Mouse (Mus musculus): ENCODE results near the gene Mpped2. TPM values are rescaled to one million over a fixed set of nuclear protein-coding genes. Genes with fewer than 3 reads are reported as not detected.

Gene Mpped2
- polyA plus RNA-seq, 1 experiment, result 0.73 TPM

DNA sequence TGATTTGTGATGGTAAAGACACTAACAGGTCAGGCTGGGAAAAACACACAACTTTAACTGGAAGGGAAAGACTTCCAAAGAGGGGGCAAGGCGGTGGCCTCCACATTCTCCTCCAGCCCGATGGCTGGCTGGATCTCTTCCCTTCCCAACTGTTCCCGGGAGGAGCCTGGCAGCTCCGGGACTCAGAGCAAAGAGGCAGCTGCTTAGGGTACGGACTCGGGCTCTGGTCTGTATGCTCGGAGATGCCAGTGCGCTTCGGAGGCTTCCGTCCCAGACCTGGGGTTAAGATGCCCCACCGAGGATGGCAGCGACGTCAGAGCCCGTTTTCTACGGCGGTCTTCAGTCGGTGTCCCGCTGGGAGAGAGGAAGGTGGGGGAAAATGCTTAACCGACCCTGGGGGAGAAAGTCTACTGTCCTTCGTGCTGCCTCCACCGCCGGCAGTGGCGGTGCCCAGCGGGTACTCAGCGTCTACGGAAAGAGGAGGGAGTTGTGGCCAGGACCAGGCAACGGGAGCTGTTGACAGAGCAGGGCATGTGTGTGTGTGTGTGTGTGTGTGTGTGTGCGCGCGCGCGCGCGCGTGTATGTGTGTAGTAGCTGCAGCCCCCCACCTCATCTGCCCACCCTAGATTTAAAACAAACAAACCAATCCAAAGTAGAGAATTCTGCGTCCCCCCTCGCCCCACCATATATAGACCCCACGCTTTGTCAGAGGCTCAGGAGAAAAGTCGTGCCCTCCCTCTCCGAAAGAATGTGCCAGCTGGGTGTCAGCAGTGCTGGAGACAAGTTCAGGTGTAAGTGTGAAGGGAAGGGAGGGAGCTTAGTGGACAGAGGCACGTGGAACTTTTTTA, 2.0 kb downstream of the Mpped2 start:
- no peak for DNase-seq (ENCODE audit: low read depth, low spot score)
- WGBS, result 2% methylated on average over 41 of the region's 41 CpGs

DNA sequence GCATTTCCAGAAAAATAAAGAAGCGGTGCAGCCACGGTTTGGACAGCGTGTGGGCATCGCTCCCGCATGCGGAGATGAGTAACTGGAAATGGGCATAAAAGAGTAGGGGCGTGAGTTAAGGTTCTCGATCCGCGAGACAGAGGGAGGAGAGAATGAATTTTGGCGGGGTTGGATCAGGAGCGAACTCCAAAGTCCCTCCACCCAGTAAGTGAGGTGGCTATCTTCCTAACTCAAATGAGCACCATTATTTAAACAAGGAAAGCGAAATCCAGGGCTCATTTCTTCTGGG, 2.6 kb downstream of the Mpped2 start:
- 8% methylated on average over 13 of the region's 13 CpGs for WGBS
- DNase-seq (ENCODE audit: low read depth, low spot score), result no peak

DNA sequence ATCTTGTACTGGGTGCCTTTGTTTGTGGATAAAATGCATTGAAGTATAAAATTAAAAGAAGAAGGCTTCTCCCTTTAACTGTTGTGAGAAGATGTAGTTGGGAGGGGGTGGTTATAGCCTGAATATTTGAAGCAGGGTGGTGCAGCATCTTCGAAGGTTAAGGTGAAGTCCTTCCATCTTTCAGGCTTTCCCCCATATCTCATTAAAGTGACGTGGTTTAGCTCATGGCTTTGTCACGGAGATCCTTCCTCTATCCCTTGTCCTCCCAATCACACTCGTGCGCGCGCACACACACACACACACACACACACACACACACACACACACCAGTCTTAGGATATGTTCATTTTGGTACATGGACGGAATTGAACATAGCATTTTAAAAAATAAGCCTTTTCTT, 3.3 kb downstream of the Mpped2 start:
- no peak for DNase-seq (ENCODE audit: low read depth, low spot score)
- 84% methylated on average over 8 of the region's 8 CpGs for WGBS

DNA sequence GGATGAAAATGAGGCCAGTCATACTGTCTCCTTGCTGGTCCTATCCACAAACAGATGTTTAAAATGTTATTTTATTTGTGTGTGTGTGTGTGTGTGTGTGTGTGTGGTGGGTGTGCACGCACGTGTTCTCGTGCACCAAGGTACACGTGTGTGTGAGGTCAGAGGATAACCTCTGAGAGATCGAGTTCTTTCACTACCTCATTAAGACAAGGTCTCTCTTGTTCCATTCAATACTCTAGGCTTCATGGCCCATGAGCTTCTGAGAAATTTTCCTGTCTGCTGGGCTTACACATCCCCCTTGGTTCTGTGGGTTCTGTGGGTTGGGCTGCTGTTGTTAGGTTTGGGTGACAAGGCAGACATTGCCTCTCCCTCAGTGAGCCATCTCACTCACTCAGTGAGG, 12.6 kb downstream of the Mpped2 start:
- 86% methylated on average over 5 of the region's 5 CpGs for WGBS
- DNase-seq (ENCODE audit: low read depth, low spot score), result no peak

DNA sequence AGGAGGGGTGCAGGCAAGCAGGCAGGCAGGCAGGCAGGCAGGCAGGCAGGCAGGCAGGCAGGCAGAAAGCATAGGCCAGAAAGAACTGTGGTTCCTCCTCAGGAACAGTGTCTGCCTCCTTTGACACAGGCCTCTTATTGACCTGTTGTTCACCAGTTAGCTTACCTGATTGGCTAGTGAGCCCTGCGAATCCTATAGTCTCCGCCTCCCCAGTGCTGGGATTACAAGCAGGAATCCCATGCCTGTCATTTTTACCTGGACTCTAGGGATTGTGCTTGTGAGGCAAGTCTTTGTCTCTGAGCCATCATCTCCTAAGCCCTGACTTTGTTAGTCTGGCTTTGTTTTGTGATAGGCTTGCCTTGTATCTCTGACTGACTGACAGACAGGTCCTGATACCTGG, 14.1 kb downstream of the Mpped2 start:
- no peak for DNase-seq (ENCODE audit: low read depth, low spot score)
- 87% methylated on average over 2 of the region's 2 CpGs for WGBS

DNA sequence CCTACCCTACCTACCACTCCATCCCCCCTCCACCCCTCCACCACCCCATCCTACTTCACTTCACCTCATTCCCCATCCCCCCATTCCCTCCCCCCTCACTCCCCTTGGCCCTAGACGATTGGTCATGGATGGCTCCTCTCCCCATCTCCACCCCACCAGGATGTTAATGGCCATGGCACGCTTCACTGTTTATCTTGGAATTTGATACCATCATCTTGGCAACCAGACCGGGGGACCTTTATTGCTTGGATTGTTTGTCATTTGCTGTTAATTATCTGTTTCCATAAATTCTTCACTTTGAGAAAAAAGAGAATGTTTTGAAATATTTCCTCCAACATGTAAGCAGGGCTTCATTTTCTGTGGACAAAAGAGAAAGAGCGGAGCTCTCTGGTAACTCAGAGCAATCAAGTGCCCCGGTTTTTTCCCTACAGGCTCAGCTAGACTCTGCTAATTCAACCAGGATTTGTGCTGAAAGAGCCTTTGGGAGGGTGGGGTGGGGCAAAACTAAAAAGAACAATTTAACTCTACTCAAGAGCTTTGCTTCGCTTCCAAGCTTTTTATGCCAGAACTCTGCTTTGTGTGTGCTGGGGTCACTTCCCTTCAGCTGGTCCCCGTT, 17.9 kb downstream of the Mpped2 start:
- 26% methylated on average over 7 of the region's 7 CpGs for WGBS
- DNase-seq (ENCODE audit: low read depth, low spot score), result no peak

DNA sequence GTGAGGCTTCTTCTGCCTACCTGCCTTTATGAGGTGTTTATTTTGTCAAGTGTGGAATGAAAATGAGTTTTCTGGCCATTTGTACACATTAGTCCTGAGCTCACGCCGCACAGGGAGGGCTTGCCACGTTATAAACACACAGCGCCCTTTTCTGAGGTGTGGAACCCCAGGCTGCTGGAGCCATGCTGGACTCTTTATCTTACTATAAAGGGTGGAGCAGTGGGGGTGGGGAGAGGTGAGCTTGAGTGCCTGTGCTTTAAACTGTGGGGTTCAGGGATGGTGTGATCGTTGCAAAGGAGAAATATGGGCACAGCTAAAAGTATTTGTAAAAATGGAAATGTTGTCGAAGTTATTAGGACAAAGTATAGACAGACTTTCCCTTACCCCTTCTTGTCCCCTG, 18.4 kb downstream of the Mpped2 start:
- no peak for DNase-seq (ENCODE audit: low read depth, low spot score)
- 29% methylated on average over 6 of the region's 6 CpGs for WGBS

DNA sequence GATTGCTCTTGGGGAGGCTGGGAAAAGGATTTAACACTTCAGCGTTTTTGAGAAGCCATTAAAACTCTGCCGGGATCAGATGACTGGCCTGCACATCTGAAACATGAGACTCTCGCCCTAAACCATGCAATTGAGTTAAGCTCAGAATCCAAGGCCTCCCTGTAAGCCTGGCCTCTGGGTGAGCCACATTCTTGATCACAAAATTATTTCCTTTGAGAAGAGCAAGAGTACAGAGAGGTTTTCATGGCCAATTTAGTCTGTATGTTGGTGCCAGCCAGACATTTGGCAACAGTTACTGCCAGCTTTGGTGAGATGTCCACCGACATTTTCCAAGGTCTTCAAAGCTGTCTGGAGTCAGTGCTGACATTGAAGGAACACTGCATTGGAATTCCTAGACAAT, 20.1 kb downstream of the Mpped2 start:
- WGBS, result 35% methylated on average over 4 of the region's 4 CpGs
- DNase-seq (ENCODE audit: low read depth, low spot score), result no peak

DNA sequence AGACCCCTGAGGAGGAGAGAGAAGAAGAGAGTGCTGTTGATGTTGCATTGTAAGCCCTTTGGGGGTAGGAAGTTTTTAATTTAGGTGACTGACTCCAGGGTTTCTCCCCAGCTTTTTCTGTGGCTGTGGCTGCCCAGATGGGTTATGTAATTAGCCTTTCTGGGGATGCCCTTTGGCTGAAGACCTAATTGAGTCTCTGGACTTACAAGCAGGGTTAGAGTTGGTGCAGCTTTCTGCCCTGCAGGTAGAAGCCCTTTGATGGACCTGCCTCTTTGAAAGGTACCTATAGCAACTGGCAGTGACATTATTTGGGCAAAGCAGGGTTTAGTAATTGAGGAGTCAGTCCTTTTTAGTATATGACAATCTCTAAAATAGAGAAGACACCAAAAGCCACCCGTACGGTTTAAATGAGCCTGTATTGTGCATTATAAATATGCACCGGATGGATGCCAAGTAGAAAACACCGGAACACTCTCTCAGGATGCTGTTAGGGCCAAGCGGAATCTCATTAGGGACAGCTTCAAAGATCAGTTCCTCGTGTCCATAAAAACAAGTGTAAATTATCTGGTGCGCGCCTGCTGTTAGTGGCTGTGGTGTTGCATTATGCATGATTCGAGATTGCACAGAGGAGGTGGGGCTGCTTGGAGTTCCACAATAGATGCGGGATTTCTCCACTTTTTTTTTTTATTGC, 22.8 kb downstream of the Mpped2 start:
- no peak for DNase-seq (ENCODE audit: low read depth, low spot score)
- 85% methylated on average over 10 of the region's 10 CpGs for WGBS

DNA sequence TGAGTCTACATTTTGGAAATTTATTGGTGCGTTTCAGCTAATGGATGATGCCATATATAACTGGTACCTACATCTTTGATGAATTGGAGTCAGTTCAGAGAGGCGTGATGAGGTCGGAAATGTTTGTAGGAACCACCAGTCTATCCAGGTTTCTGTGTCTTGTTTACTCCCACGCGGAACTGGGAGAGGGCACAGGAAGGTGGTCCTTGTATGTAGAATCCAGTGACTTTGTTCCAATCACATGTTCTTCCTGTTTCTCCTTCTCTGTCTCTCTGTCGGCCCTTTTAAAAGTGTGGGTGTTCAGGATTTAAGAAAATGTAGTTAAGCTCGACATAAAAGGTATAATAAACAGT, 23.3 kb downstream of the Mpped2 start:
- WGBS, result 75% methylated on average over 7 of the region's 7 CpGs

DNA sequence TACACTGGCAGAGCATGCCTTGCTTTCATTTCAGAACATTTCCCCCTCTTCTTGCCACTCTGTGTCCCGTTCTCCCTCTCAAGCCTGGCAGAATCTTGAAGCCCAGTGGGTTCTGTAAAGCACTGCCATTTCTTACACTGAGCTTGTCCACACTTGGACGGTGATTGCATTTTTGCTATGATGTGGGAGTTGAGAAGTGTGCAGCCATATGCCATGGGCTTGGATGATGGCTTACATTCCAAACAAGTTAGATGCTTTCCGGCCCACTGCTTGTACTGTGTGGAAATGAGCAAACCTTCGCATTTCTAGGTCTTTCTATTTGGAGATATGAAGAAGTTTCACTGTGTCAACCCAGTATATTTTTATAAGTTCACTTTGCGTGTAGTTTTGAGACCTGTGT, 25.8 kb downstream of the Mpped2 start:
- WGBS, result 79% methylated on average over 5 of the region's 5 CpGs
- DNase-seq (ENCODE audit: low read depth, low spot score), result no peak

More for the DNA sequence above, 23.3 kb downstream of the Mpped2 start:
- DNase-seq (ENCODE audit: low read depth, low spot score), result no peak

DNA sequence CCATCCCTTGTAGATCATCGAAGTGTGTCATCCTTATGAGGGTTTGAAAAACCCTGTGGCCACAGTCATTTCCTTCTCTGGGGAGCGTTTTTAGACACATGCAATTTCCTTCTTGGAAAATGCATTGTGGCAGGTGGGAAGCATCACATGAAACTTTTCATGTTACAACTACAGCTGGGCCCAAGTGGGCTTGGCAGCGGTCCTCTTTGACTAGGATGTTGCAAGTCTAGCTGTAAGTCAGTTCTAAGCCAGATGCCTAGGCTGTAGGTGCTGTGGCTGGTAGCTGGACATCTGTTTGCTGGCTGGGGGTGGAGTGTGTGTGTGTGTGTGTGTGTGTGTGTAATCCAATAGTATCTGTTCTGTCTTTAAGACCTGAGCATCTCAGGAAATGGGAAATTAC, 26.4 kb downstream of the Mpped2 start:
- WGBS, result 71% methylated on average over 3 of the region's 3 CpGs
- DNase-seq (ENCODE audit: low read depth, low spot score), result no peak

DNA sequence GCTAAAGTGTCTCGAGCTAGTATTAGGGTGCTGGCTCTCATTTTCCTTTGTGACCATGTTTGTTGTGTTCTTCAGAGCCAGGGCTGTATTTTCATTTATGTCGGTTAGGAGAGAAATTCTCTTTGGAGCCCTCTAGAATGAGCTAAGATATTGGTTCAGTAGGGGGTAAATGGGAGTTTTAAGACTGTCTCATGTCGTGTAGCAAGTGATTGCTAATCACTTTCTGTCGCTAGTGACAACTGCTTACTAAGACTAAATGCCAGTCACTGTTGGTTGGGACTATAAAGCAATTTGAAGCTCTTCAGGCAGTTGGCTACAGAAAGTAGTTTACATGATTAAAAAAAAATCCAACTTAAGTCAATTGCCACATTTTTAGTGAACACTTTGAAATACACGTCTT, 27.6 kb downstream of the Mpped2 start:
- 62% methylated on average over 5 of the region's 5 CpGs for WGBS
- DNase-seq (ENCODE audit: low read depth, low spot score), result no peak

DNA sequence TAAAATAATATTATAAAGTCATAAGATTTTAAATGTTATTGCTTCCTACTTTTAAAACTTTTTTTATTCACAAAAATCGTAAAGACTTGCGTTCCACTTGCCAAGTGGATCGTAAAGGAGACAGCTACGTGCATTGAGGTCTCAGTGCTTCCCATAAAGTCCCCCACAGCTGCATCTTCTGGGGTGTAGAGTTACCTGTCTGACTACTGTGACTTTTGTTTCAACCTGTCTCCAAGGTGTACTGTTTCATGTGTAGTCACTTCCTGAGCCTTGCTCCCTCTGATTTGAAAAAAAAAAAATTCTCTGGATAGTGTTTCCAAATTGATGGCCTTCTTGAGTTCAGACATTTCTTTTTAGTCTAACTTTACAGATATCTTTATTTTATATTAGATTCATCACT, 29.0 kb downstream of the Mpped2 start:
- 42% methylated on average over 4 of the region's 4 CpGs for WGBS
- no peak for DNase-seq (ENCODE audit: low read depth, low spot score)

DNA sequence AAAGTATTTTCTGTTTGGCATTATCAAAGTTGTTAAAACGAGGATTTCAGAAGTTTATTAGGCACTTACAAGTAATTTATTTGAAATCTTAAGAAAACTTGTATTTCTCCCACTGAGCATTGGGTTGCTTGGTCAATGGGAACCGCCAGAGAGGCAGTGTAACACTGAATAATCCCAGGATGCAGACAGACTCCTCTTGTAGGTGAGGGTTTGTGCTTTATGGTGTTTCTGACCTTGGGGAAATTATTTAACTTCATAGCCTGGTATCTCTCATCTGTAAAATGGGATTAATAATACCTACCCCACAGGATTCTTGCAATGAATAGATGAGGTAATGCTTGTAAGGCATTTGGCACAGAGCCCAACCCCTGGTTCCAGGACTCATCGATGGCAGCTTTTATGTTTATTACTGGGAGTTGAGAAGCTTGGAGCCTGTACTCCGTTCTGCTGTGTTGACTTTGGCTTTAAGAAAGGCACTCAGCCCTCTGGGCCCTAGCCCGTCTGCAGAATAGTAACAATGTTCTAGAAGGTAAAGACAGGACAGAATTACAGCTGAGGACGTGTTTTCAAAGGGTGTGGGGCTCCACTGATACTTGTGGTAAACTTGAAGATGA, 37.0 kb downstream of the Mpped2 start:
- DNase-seq (ENCODE audit: low read depth, low spot score), result no peak

DNA sequence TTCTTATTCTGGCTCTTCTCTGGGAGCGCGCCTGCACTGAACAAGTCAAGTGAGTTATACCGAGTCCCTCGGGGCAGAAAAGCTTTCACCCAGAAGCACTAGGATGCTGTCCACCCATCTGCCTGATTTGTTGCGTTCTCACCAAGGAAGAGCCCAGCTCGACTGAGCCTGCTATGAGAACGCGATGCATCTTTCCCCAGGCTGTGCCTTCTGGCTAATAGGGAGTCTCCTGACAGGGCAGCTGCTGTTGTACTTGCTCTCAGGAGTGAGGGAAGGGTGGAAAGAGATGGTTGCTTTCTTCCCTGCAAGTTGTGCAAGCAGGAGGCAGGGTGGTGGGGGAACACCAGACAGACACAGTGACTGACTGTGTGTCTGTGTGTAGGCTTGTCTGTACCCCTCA, 37.5 kb downstream of the Mpped2 start:
- no peak for DNase-seq (ENCODE audit: low read depth, low spot score)
- 69% methylated on average over 8 of the region's 8 CpGs for WGBS

More for the DNA sequence above, 37.0 kb downstream of the Mpped2 start:
- WGBS, result 30% methylated on average over 6 of the region's 6 CpGs

DNA sequence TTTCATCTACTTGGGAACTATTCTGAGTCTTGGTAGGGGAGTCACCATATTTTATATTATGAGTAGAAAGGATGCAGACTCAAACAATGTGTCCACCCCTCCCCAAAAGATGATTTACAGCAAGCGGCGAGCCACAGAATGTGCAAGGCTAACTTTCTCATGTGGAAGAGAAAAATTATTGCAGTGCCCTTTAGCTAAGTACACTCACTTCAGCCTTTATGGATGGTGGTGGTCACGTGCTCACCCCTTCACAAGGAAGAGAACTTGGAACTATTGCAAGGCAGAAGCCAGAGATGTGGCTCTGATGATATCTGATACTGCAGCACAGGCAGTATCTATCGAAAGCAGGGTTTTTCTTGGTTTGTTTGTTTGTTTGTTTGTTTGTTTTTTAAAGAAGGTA, 38.4 kb downstream of the Mpped2 start:
- WGBS, result 53% methylated on average over 4 of the region's 4 CpGs
- DNase-seq (ENCODE audit: low read depth, low spot score), result no peak

DNA sequence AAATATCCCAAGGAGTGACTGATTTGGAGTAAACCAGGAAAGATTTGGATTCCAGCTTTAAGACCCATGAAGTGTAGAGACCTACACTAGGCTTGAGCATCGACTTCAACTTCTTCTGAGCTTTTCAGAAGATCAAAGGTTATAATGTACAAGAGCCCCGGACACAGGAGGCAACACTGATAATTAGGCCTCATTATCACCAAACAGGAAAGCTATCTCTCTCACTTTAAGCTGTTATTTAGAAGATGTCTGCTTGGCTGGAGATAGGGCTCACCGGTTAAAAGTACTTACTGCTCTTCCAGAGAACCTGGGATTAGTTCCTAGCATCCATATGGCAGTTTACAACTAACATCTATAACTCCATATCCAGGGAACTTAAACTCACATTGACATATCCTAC, 39.1 kb downstream of the Mpped2 start:
- 60% methylated on average over 3 of the region's 3 CpGs for WGBS
- no peak for DNase-seq (ENCODE audit: low read depth, low spot score)

DNA sequence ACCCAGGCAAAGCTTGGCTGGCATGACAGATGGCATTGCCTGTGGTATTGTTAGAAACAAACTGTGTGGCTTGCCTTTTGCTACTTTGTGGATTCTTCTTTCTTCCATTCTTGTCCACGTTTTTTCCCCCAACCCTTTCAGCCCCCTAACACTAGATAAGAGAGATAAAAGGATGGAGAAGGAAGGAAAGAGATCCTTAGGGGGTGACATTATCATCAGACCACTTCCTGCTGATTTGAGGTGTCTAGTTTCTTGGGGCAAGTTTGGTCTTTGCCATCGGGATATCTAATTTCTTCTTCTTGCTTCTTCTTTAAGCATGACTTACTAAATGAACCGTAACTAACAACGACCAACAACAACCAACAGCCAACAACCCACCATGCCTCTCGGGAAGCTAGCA, 40.3 kb downstream of the Mpped2 start:
- no peak for DNase-seq (ENCODE audit: low read depth, low spot score)
- 75% methylated on average over 5 of the region's 5 CpGs for WGBS

DNA sequence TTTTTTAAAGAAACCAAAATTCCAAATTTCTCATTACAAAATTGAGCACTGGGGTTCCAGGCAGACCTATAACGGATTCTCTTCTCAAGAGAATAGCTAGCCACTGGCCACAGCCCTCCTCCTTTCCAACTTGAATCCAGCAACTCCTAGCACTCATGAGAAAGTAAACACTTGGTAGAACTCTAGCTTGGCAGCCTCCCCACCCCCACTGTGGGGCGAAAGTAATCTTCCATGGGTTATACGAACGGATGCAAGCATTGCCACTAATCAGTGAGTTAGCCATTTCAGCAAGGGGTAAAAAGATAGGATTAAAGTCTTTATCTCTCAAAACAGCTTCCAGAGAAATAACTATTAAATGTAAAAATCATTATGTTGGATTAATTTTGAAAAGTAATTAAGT, 40.9 kb downstream of the Mpped2 start:
- no peak for DNase-seq (ENCODE audit: low read depth, low spot score)
- 77% methylated on average over 4 of the region's 4 CpGs for WGBS

DNA sequence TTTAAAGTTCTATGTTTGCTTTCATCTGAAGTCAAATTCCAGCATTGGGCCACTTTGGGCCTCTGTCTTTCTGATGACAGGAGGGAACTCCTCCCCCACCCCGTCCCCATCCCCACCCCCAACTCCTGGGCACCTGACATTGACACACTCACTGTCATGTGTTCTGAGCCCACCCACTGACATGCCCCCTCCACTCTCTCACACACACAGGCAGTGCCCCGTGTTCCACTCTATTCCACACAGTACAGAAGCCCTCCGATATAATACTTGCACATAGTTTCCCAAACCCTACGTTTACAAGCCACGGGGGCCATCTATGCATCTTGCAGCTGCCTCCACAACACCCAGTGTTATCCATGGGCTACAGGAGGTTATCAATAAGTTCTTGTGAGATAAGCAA, 42.1 kb downstream of the Mpped2 start:
- 79% methylated on average over 5 of the region's 5 CpGs for WGBS

More for the DNA sequence above, 42.1 kb downstream of the Mpped2 start:
- DNase-seq (ENCODE audit: low read depth, low spot score), result no peak

Data from large intestine, adult 2 months (tissue).